Mouse (Mus musculus): ENCODE data around the gene Wscd2. TPM values are rescaled to one million over a fixed set of nuclear protein-coding genes. Genes with fewer than 3 reads are reported as not detected.

The Wscd2 gene
- total RNA-seq, 2 experiments from 2014 or later: 0.44 to 0.72 TPM

DNA sequence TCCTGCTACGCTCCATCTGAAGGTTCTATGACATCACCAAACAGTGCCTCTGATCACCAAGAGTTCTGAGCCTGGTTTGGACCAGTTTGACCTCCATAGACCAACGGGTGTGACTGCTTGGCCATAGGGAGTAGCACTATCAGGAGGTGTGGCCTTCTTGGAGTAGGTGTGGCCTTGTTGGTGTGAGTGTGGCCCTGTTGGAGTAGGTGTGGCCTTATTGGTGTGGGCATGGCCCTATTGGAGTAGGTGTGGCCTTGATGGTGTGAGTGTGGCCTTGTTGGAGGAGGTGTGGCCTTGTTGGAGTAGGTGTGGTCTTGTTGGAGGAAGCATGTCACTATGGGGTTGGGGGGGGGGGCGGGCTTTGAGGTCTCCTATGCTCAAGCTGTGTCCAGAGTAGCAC, 110.0 kb downstream of the Wscd2 start:
- intact Hi-C loops (cut with DNase I; ENCODE audit: low total_unique reads): no loop called here
- no peak for DNase-seq

DNA sequence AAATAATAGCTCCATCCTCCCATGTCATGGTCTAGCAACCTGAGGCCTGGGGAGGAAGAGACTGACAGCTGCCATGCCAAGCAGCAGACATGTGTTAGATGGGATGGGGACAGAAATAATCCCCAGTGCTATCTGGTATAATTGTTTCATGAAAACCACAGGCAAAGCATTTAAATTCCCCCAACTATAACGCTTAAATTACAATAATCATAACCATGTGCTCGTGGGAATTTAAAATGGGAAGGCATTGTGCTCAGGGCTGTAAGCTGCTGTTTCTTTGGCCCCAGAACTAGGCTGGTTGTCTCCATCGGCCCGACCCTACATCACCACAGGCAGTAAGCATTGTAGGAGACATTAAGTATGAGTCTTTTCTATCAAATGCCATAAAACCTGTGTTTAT, 110.7 kb downstream of the Wscd2 start:
- no peak for DNase-seq
- intact Hi-C loops (cut with DNase I; ENCODE audit: low total_unique reads): no loop called here

GRCm38 (mm10) chr5:113603471-113603870, 113.3 kb downstream of the Wscd2 start:
- no peak for DNase-seq
- intact Hi-C loops (cut with DNase I; ENCODE audit: low total_unique reads): no loop called here

DNA sequence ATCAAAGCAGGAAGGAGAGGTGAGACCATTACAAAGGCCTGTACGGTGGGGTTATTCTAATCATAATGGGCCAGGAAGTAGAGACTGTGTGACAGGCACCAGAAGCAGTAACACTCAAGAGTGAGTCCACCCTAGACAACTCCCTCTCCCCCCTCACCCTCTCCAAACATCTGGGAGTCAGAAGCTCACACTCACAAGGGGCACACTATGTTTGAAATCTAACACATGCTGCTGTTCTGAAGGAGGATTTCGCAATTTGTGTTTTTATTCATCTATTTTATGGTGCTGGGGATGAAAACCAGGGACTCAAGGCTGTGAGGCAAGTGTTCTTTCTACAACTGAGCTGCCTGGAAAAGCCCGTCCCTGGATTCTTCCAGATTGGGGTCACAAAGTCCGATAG, 114.6 kb downstream of the Wscd2 start:
- DNase-seq: no peak
- intact Hi-C loops (cut with DNase I; ENCODE audit: low total_unique reads): no loop called here

- intact Hi-C loops (cut with DNase I; ENCODE audit: low total_unique reads): no loop called here
- no peak for DNase-seq
Measured at GRCm38 (mm10) chr5:113606121-113606520, 116.0 kb downstream of the Wscd2 start.

DNA sequence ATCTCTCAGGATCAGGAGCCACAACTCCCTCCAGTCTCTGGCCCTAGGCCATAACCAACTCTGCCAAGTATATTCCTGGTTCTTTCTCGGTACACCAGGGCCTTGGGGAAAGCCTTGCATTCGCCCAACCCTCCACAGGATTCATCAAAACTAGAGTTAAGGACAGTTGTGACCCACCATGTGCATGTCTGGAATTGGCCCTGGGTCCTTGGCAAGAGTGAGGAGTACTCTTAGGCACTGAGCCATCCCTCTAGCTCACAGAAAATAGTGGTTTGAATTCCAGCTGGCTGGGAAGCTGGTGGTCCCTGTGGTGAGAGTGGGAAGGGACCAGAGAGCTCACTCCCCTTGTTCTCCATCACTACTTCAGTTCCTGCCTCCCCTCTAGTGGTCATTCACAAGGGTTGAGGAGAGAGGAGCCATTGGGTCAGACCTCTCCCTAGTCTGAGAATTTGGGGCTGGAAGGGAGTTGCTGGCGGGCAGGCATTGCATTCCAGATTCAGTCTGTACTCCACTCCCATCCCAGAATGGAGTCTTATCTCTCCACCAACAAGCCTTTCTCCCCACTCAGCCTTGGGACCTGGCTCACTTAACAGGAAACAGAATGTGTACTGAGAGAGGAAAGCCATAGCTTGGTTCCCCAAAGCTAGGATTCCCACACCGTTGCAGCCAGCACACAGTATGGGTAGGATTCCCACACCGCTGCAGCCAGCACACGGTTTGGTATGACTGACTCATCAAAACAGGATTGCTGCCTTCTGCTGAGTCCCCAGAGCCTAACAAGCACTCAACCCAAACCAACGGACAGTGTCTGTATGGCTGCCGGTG, 117.0 kb downstream of the Wscd2 start:
- intact Hi-C loops (cut with DNase I; ENCODE audit: low total_unique reads): no loop called here

DNA sequence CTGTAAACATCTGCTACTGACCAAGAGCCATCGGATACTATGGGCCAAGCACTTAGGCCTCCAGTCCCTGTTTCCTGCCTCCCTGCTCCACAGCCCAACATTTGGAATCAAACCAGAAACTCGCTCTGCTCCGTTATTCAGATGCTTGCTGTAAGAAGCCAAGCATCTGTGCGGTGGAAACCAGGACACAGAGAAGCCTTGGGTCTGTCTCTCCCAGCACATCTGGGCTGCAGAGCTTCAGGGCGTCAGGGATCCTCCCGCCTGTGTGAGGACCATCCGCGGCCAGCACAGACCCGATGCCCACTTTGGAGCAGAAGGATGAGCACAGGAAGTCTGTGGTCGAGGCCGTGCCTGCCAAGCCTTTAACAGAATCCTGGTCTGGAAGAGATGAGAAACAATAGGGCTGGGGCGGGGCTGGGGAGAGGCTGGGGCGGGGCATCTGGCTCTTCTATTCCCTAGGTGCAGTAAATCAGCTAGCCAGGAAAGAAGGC, 117.9 kb downstream of the Wscd2 start:
- intact Hi-C loops (cut with DNase I; ENCODE audit: low total_unique reads): no loop called here
- peak; percentile 61 for DNase-seq

More for the DNA sequence above, 117.0 kb downstream of the Wscd2 start:
- peak; percentile 32 for DNase-seq

GRCm38 (mm10) chr5:113608511-113608910, 118.4 kb downstream of the Wscd2 start:
- intact Hi-C loops (cut with DNase I; ENCODE audit: low total_unique reads): no loop called here

DNA sequence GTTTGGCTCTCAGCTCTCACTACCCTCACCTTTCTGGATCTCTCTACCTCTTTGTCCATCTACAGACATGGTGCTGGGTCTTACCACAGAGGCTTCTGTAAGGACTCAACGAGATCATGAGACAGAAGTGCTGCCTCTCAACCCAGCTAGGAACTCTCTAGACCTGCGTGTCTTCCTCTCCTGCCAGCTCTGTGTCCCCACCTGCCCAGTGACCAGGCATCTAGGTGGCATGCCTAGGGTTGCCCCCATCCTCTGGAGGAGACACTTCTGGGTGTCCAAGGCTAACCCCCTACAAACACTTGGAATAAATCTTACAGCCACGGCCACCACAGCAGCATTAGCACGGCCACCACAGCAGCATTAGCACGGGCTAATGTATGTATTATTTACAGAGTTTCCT, 119.8 kb downstream of the Wscd2 start:
- DNase-seq: no peak
- intact Hi-C loops (cut with DNase I; ENCODE audit: low total_unique reads): no loop called here

More at GRCm38 (mm10) chr5:113608511-113608910, 118.4 kb downstream of the Wscd2 start:
- no peak for DNase-seq

DNA sequence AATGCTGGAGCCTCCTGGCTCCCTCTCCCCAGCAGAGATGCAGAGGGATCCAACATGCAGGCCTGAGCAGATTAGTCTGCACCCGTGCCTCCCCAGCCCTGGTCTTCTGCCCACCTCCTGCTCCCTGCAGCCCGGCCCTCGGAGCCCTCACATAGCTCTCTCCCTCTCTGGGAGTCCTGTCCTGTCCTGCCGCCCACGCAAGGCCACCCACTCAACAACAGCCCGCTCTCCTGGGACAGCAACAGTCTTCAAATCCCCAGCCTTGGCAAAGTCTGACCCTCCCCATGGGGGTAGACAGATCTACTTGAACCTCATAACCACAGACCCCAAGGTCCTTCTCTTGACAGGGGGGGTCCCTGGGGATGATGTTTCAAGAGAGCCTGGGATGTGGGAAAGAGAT, 120.4 kb downstream of the Wscd2 start:
- intact Hi-C loops (cut with DNase I; ENCODE audit: low total_unique reads): no loop called here

DNA sequence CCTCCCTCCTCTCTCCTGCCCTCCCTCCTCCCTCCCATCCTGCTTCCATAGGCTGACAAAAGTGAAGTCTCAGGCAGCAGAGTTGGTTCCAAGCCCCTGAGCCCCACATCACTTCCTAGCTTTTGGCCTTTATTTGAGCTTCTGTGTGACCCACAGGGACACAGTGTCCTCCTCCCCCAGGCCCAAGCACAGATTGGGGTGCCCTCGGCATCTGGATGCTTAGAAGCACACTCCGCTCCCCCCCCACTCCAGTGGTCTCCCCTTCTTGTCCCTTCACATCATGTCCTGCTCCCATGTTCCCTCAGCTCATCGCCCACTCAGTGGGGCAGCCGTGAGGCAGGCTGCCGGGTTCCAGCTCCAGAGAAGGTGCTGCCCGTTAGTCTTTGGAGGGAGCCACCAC, 121.0 kb downstream of the Wscd2 start:
- intact Hi-C loops (cut with DNase I; ENCODE audit: low total_unique reads): no loop called here

More for the DNA sequence above, 120.4 kb downstream of the Wscd2 start:
- no peak for DNase-seq

DNA sequence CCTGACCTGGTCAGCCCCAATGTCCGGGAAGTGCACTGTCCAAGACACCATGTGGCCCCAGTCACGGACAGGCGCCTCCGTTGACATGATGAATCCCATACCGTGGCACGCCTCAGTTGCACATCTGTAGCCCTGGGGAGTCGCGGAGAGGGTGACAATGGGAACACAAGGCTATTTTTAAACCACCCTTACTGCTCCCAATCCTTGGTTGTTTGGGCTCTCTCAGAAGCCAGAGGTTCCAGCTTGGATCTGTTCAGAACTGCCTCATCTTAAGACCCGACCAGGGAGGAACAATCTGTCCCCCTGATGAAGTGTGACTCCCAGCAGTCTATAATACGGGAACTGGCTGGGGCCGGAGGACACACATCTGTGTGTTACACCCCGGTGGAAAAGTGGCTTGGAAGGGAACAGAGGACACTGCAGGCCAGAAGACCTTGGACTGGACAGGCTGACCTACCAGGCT, 121.7 kb downstream of the Wscd2 start:
- intact Hi-C loops (cut with DNase I; ENCODE audit: low total_unique reads): no loop called here
- peak; percentile 56 for DNase-seq

More for the DNA sequence above, 121.0 kb downstream of the Wscd2 start:
- DNase-seq: no peak

- DNase-seq: no peak
- intact Hi-C loops (cut with DNase I; ENCODE audit: low total_unique reads): no loop called here
Measured at GRCm38 (mm10) chr5:113618716-113619115, 128.6 kb downstream of the Wscd2 start.

DNA sequence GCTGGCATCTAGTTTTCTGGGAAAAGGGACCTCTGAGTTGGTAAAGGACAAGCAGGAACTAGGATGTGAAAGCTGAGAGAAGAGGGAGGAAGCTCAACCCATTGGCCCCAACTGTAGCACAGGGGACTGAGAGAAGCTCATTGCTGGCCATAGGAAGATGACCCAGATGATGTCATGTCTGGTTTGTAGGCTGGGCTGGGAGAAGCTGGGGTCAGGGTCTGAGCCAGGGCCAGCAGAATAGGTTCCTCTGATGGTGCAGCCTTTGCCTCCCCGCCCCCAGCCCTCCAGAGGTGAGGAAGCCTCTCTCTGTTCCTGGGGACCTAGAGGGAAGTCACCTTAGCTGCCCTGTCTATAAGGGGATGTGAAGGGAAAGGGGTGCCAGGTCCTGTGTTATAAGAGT, 129.0 kb downstream of the Wscd2 start:
- no peak for DNase-seq
- intact Hi-C loops (cut with DNase I; ENCODE audit: low total_unique reads): no loop called here

- intact Hi-C loops (cut with DNase I; ENCODE audit: low total_unique reads): no loop called here
- DNase-seq: no peak
Measured at GRCm38 (mm10) chr5:113620130-113620716, 130.1 kb downstream of the Wscd2 start.

- no peak for DNase-seq
- intact Hi-C loops (cut with DNase I; ENCODE audit: low total_unique reads): no loop called here
Measured at GRCm38 (mm10) chr5:113620999-113621398, 130.9 kb downstream of the Wscd2 start.

- DNase-seq: no peak
- intact Hi-C loops (cut with DNase I; ENCODE audit: low total_unique reads): no loop called here
Measured at GRCm38 (mm10) chr5:113623052-113623451, 132.9 kb downstream of the Wscd2 start.

DNA sequence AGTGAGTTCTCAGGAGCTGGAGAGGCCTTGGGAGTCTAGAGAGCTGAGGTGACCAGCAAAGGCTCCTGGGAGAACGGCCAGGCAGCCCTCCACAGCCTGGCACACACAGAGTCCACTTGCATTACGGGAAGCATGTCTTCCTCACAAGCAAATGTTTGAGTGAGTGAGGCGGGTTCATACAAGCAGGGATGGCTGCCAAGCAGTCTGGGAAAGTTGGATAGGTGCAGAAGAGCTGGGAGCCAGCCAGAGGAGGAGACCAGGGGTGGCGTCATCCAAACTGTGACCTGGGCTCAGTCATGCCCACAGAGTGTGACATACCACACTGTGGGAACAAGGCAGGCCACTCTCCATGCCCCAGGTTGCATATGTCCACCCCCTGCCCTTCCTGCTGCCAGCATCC, 134.9 kb downstream of the Wscd2 start:
- intact Hi-C loops (cut with DNase I; ENCODE audit: low total_unique reads): no loop called here

GRCm38 (mm10) chr5:113626352-113626751, 136.2 kb downstream of the Wscd2 start:
- intact Hi-C loops (cut with DNase I; ENCODE audit: low total_unique reads): no loop called here
- DNase-seq: no peak

More for the DNA sequence above, 134.9 kb downstream of the Wscd2 start:
- no peak for DNase-seq

GRCm38 (mm10) chr5:113626991-113627390, 136.9 kb downstream of the Wscd2 start:
- intact Hi-C loops (cut with DNase I; ENCODE audit: low total_unique reads): no loop called here
- no peak for DNase-seq
